Mouse (Mus musculus): ENCODE measurements around the gene A830018L16Rik. TPM values are rescaled to one million over a fixed set of nuclear protein-coding genes. Genes with fewer than 3 reads are reported as not detected.
"Not testable (repeated sequence)": the region's sequence is repeated elsewhere in the genome, so short reads cannot be mapped to it uniquely, and the experiment has no call there.

A830018L16Rik gene
- polyA plus RNA-seq, 1 experiment from 2014 or later, result 10.9 TPM

- ATAC-seq (ENCODE audit: low FRiP score, low read depth), result no peak
- no peak overlapping the region for H3K9ac ChIP-seq
- no peaks in the 10 kb centered on the region for H3K27me3 ChIP-seq
- H3K4me2 ChIP-seq, result no peak overlapping the region
- H3K4me1 ChIP-seq (replicated peaks), result no peaks in the 10 kb centered on the region
- H3K4me3 ChIP-seq, result no peak overlapping the region
- no peaks in the 10 kb centered on the region for H3K9me3 ChIP-seq
- H3K27ac ChIP-seq (replicated peaks), result no peak overlapping the region
- WGBS, result 82% methylated on average over 2 of the region's 2 CpGs
- H3K36me3 ChIP-seq, result no peaks in the 10 kb centered on the region
Measured at GRCm38 (mm10) chr1:11492936-11493335, 79.0 kb downstream of the A830018L16Rik start.

- H3K4me3 ChIP-seq, result no peak overlapping the region
- no peaks in the 10 kb centered on the region for H3K4me1 ChIP-seq (replicated peaks)
- H3K36me3 ChIP-seq, result no peaks in the 10 kb centered on the region
- H3K27me3 ChIP-seq, result no peaks in the 10 kb centered on the region
- H3K9ac ChIP-seq, result no peak overlapping the region
- H3K4me2 ChIP-seq, result no peak overlapping the region
- H3K27ac ChIP-seq (replicated peaks), result no peak overlapping the region
- H3K9me3 ChIP-seq, result no peaks in the 10 kb centered on the region
- no peak for ATAC-seq (ENCODE audit: low FRiP score, low read depth)
Measured at GRCm38 (mm10) chr1:11501556-11501955, 87.7 kb downstream of the A830018L16Rik start.

- H3K9ac ChIP-seq; H3K9me3 ChIP-seq; H3K4me3 ChIP-seq; H3K4me2 ChIP-seq; H3K36me3 ChIP-seq; H3K27me3 ChIP-seq; H3K4me1 ChIP-seq (replicated peaks); H3K27ac ChIP-seq (replicated peaks); ATAC-seq (ENCODE audit: low FRiP score, low read depth): not testable (repeated sequence)
- WGBS, result 83% methylated on average over 1 of the region's 1 CpGs
Measured at GRCm38 (mm10) chr1:11549810-11550209, 135.9 kb downstream of the A830018L16Rik start.

GRCm38 (mm10) chr1:11565309-11565708 lies 151.4 kb downstream of the A830018L16Rik start:
- 10% methylated on average over 6 of the region's 6 CpGs for WGBS
- no peak overlapping the region for H3K9ac ChIP-seq
- H3K4me3 ChIP-seq, result no peak overlapping the region
- ATAC-seq (ENCODE audit: low FRiP score, low read depth), result 0 out of 2 replicates have a peak, but pooled peaks have one; percentile 73
- no peaks in the 10 kb centered on the region for H3K4me1 ChIP-seq (replicated peaks)
- H3K27ac ChIP-seq (replicated peaks), result no peak overlapping the region
- no peaks in the 10 kb centered on the region for H3K9me3 ChIP-seq
- no peak overlapping the region for H3K4me2 ChIP-seq
- no peaks in the 10 kb centered on the region for H3K36me3 ChIP-seq
- no peaks in the 10 kb centered on the region for H3K27me3 ChIP-seq

- no peaks in the 10 kb centered on the region for H3K4me1 ChIP-seq (replicated peaks)
- WGBS, result 73% methylated on average over 2 of the region's 2 CpGs
- H3K36me3 ChIP-seq, result no peaks in the 10 kb centered on the region
- H3K4me2 ChIP-seq, result no peak overlapping the region
- no peak overlapping the region for H3K4me3 ChIP-seq
- no peaks in the 10 kb centered on the region for H3K9me3 ChIP-seq
- no peak overlapping the region for H3K9ac ChIP-seq
- no peak overlapping the region for H3K27ac ChIP-seq (replicated peaks)
- no peaks in the 10 kb centered on the region for H3K27me3 ChIP-seq
- ATAC-seq (ENCODE audit: low FRiP score, low read depth), result no peak
Measured at GRCm38 (mm10) chr1:11566730-11567129, 152.8 kb downstream of the A830018L16Rik start.

GRCm38 (mm10) chr1:11567300-11567885 lies 153.5 kb downstream of the A830018L16Rik start:
- Histone ChIP-seq H3K27me3 (no peaks in the 10 kb centered on the region), H3K9ac (no peak overlapping the region), H3K27ac (replicated peaks) (no peak overlapping the region), H3K4me1 (replicated peaks) (no peaks in the 10 kb centered on the region), H3K4me3 (no peak overlapping the region), H3K36me3 (no peaks in the 10 kb centered on the region), H3K4me2 (no peak overlapping the region), H3K9me3 (no peaks in the 10 kb centered on the region)
- ATAC-seq (ENCODE audit: low FRiP score, low read depth), result no peak

GRCm38 (mm10) chr1:11570274-11570673 lies 156.4 kb downstream of the A830018L16Rik start:
- Histone ChIP-seq H3K9me3 (no peaks in the 10 kb centered on the region), H3K4me2 (no peak overlapping the region), H3K27ac (replicated peaks) (no peak overlapping the region), H3K4me1 (replicated peaks) (no peaks in the 10 kb centered on the region), H3K4me3 (no peak overlapping the region), H3K36me3 (no peaks in the 10 kb centered on the region), H3K9ac (no peak overlapping the region), H3K27me3 (no peaks in the 10 kb centered on the region)
- no peak for ATAC-seq (ENCODE audit: low FRiP score, low read depth)
- WGBS, result 92% methylated on average over 2 of the region's 2 CpGs

GRCm38 (mm10) chr1:11573462-11573861 lies 159.6 kb downstream of the A830018L16Rik start:
- Histone ChIP-seq H3K9me3 (no peaks in the 10 kb centered on the region), H3K4me2 (no peak overlapping the region), H3K27me3 (no peaks in the 10 kb centered on the region), H3K4me3 (no peak overlapping the region), H3K9ac (no peak overlapping the region), H3K27ac (replicated peaks) (no peak overlapping the region), H3K4me1 (replicated peaks) (no peaks in the 10 kb centered on the region), H3K36me3 (no peaks in the 10 kb centered on the region)
- WGBS, result 84% methylated on average over 2 of the region's 2 CpGs
- no peak for ATAC-seq (ENCODE audit: low FRiP score, low read depth)

GRCm38 (mm10) chr1:11580026-11580425 lies 166.1 kb downstream of the A830018L16Rik start:
- no peak for ATAC-seq (ENCODE audit: low FRiP score, low read depth)
- Histone ChIP-seq H3K4me1 (replicated peaks) (no peaks in the 10 kb centered on the region), H3K9ac (no peak overlapping the region), H3K4me3 (no peak overlapping the region), H3K9me3 (no peaks in the 10 kb centered on the region), H3K4me2 (no peak overlapping the region), H3K27ac (replicated peaks) (no peak overlapping the region), H3K36me3 (no peaks in the 10 kb centered on the region), H3K27me3 (no peaks in the 10 kb centered on the region)
- 78% methylated on average over 4 of the region's 4 CpGs for WGBS

- no peaks in the 10 kb centered on the region for H3K27me3 ChIP-seq
- no peaks in the 10 kb centered on the region for H3K9me3 ChIP-seq
- H3K4me1 ChIP-seq (replicated peaks), result no peaks in the 10 kb centered on the region
- H3K4me3 ChIP-seq, result no peak overlapping the region
- H3K4me2 ChIP-seq, result no peak overlapping the region
- 79% methylated on average over 10 of the region's 10 CpGs for WGBS
- no peak overlapping the region for H3K27ac ChIP-seq (replicated peaks)
- H3K36me3 ChIP-seq, result no peaks in the 10 kb centered on the region
- no peak overlapping the region for H3K9ac ChIP-seq
- no peak for ATAC-seq (ENCODE audit: low FRiP score, low read depth)
Measured at GRCm38 (mm10) chr1:11588305-11588704, 174.4 kb downstream of the A830018L16Rik start.

GRCm38 (mm10) chr1:11650137-11650536 lies 236.2 kb downstream of the A830018L16Rik start:
- Histone ChIP-seq H3K4me3 (no peak overlapping the region), H3K4me2 (no peak overlapping the region), H3K4me1 (replicated peaks) (no peaks in the 10 kb centered on the region), H3K27me3 (no peaks in the 10 kb centered on the region), H3K9me3 (no peaks in the 10 kb centered on the region), H3K9ac (no peak overlapping the region), H3K27ac (replicated peaks) (no peak overlapping the region), H3K36me3 (no peaks in the 10 kb centered on the region)
- no peak for ATAC-seq (ENCODE audit: low FRiP score, low read depth)

GRCm38 (mm10) chr1:11652773-11653172 lies 238.9 kb downstream of the A830018L16Rik start:
- Histone ChIP-seq H3K36me3 (no peaks in the 10 kb centered on the region), H3K9ac (no peak overlapping the region), H3K4me2 (no peak overlapping the region), H3K27me3 (no peaks in the 10 kb centered on the region), H3K9me3 (no peaks in the 10 kb centered on the region), H3K27ac (replicated peaks) (no peak overlapping the region), H3K4me1 (replicated peaks) (no peaks in the 10 kb centered on the region), H3K4me3 (no peak overlapping the region)
- ATAC-seq (ENCODE audit: low FRiP score, low read depth), result no peak

GRCm38 (mm10) chr1:11657341-11658060 lies 243.6 kb downstream of the A830018L16Rik start:
- H3K4me1 ChIP-seq (replicated peaks), result 0 out of 2 replicates have a peak, but pooled peaks cover 4% of the 10 kb centered on the region
- H3K9me3 ChIP-seq, result no peaks in the 10 kb centered on the region
- no peak overlapping the region for H3K27ac ChIP-seq (replicated peaks)
- no peaks in the 10 kb centered on the region for H3K36me3 ChIP-seq
- WGBS, result 55% methylated on average over 2 of the region's 2 CpGs
- H3K4me3 ChIP-seq, result no peak overlapping the region
- H3K27me3 ChIP-seq, result no peaks in the 10 kb centered on the region
- peak; percentile 74 for ATAC-seq (ENCODE audit: low FRiP score, low read depth)
- no peak overlapping the region for H3K9ac ChIP-seq
- H3K4me2 ChIP-seq, result no peak overlapping the region
